Mouse (Mus musculus): ENCODE results near the gene Cyp27b1. TPM values are rescaled to one million over a fixed set of nuclear protein-coding genes. Genes with fewer than 3 reads are reported as not detected.
"Not testable (repeated sequence)": the region's sequence is repeated elsewhere in the genome, so short reads cannot be mapped to it uniquely, and the experiment has no call there.

Cyp27b1 gene
- polyA plus RNA-seq, 1 experiment from 2014 or later, result 0.09 TPM

DNA sequence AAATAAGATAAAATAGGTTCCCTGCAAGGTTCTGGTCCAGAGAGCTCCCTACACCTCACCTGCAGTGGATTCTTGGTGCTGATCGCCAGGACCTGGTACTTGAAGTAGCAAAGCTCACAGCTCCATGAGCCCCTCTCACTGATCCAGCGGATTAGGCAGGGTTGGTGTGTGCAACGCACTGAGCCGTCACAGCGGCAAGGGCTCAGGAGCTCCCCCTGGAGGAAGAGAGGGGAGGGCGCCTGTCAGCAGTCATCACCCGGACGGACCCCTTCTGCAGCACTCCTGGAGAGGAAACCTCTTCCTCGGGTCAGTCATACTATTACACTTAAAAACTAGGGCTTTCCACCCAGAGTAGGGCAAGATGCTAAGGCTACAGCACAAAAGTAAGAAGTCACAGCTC, 10.1 kb downstream of the Cyp27b1 start:
- H3K27ac ChIP-seq (ENCODE audit: low read depth, low read length), result no peak overlapping the region

DNA sequence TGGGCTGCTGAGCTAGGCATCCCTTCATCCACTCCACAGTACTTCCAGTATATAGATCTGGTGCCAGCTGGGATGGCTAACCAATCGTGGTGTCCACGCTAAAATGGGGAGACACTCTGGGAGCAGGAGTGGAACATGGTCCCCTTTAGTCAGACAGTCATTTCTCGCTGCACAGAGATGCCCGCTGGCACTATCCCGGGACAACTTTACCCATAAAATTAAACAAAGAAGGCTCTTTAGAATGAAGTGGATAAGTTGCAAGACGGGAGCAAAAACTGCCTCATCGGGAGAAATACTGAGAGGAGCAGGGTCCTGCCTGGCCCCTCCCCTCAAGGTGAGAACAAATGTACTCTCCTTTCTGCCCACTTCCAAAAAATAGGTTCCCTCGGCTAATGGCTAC, 10.7 kb downstream of the Cyp27b1 start:
- H3K4me1 ChIP-seq (ENCODE audit: control insufficient read depth, insufficient read depth, low read length), result peaks cover 12% of the 10 kb centered on the region
- no peak for ATAC-seq (ENCODE audit: insufficient read depth, low FRiP score, low TSS enrichment)
- H3K36me3 ChIP-seq (ENCODE audit: control insufficient read depth, insufficient read depth, low read length), result 0 out of 2 replicates have a peak, but pooled peaks cover 2% of the 10 kb centered on the region
- H3K9ac ChIP-seq (ENCODE audit: low read length), result peak overlapping the region; percentile 86; the same call in 1 of the 2 replicates
- peak overlapping the region; percentile 92 for H3K4me3 ChIP-seq (ENCODE audit: low read depth, low read length)
- H3K27ac ChIP-seq (ENCODE audit: low read depth, low read length), result no peak overlapping the region
- H3K9me3 ChIP-seq (ENCODE audit: control insufficient read depth, low read length), result no peaks in the 10 kb centered on the region
- H3K27me3 ChIP-seq (ENCODE audit: control insufficient read depth, insufficient read depth, low read length), result peaks cover 6% of the 10 kb centered on the region; the same call in 1 of the 2 replicates
- no peak for DNase-seq (ENCODE audit: low spot score)
- whole genome bisulfite sequencing, result 7% methylated on average over 8 of the region's 8 CpGs
- peak overlapping the region; percentile 97 for H3K4me2 ChIP-seq (ENCODE audit: low read depth)

More for the DNA sequence above, 10.1 kb downstream of the Cyp27b1 start:
- Histone ChIP-seq H3K36me3 (ENCODE audit: control insufficient read depth, insufficient read depth, low read length) (0 out of 2 replicates have a peak, but pooled peaks cover 2% of the 10 kb centered on the region), H3K27me3 (ENCODE audit: control insufficient read depth, insufficient read depth, low read length) (peaks cover 6% of the 10 kb centered on the region; the same call in 1 of the 2 replicates), H3K9ac (ENCODE audit: low read length) (peak overlapping the region; percentile 86; the same call in 1 of the 2 replicates), H3K4me1 (ENCODE audit: control insufficient read depth, insufficient read depth, low read length) (peaks cover 12% of the 10 kb centered on the region), H3K4me3 (ENCODE audit: low read depth, low read length) (peak overlapping the region; percentile 92), H3K4me2 (ENCODE audit: low read depth) (peak overlapping the region; percentile 97), H3K9me3 (ENCODE audit: control insufficient read depth, low read length) (no peaks in the 10 kb centered on the region)
- peak; percentile 81 for DNase-seq (ENCODE audit: low spot score)
- 1% methylated on average over 9 of the region's 9 CpGs for WGBS
- peak; percentile 11; the same call in 1 of the 2 replicates for ATAC-seq (ENCODE audit: insufficient read depth, low FRiP score, low TSS enrichment)

- DNase-seq (ENCODE audit: low spot score), result peak; percentile 55
- Histone ChIP-seq H3K4me3 (ENCODE audit: low read depth, low read length) (peak overlapping the region; percentile 92), H3K4me2 (ENCODE audit: low read depth) (peak overlapping the region; percentile 97), H3K27ac (ENCODE audit: low read depth, low read length) (peak overlapping the region; percentile 90), H3K9me3 (ENCODE audit: control insufficient read depth, low read length) (no peaks in the 10 kb centered on the region), H3K27me3 (ENCODE audit: control insufficient read depth, insufficient read depth, low read length) (peaks cover 6% of the 10 kb centered on the region; the same call in 1 of the 2 replicates), H3K9ac (ENCODE audit: low read length) (peak overlapping the region; percentile 86), H3K36me3 (ENCODE audit: control insufficient read depth, insufficient read depth, low read length) (0 out of 2 replicates have a peak, but pooled peaks cover 2% of the 10 kb centered on the region), H3K4me1 (ENCODE audit: control insufficient read depth, insufficient read depth, low read length) (peaks cover 12% of the 10 kb centered on the region)
- WGBS, result under 1% methylated on average over 54 of the region's 92 CpGs
- ATAC-seq (ENCODE audit: insufficient read depth, low FRiP score, low TSS enrichment), result 0 out of 2 replicates have a peak, but pooled peaks have one; percentile 1
These were observed 11.3 kb downstream of the Cyp27b1 start for GRCm38 (mm10) chr10:127059174-127059967.

- no peaks in the 10 kb centered on the region for H3K9me3 ChIP-seq (ENCODE audit: control insufficient read depth, low read length)
- peak within 1 kb of the TSS; percentile 92 for H3K4me3 ChIP-seq (ENCODE audit: low read depth, low read length)
- peak; percentile 5; the same call in 1 of the 2 replicates for ATAC-seq (ENCODE audit: insufficient read depth, low FRiP score, low TSS enrichment)
- under 1% methylated on average over 28 of the region's 72 CpGs for WGBS
- peak within 1 kb of the TSS; percentile 97 for H3K4me2 ChIP-seq (ENCODE audit: low read depth)
- H3K9ac ChIP-seq (ENCODE audit: low read length), result peak within 1 kb of the TSS; percentile 86
- H3K36me3 ChIP-seq (ENCODE audit: control insufficient read depth, insufficient read depth, low read length), result peaks cover 7% of the 10 kb centered on the region; the same call in 1 of the 2 replicates
- DNase-seq (ENCODE audit: low spot score), result peak; percentile 79
- peaks cover 6% of the 10 kb centered on the region; the same call in 1 of the 2 replicates for H3K27me3 ChIP-seq (ENCODE audit: control insufficient read depth, insufficient read depth, low read length)
- peak within 1 kb of the TSS; percentile 90 for H3K27ac ChIP-seq (ENCODE audit: low read depth, low read length)
- H3K4me1 ChIP-seq (ENCODE audit: control insufficient read depth, insufficient read depth, low read length), result peaks cover 12% of the 10 kb centered on the region
These were observed 12.2 kb downstream of the Cyp27b1 start, which contains the start of gene March9 for GRCm38 (mm10) chr10:127059968-127060916. Gene March9 (minus strand): TSS chr10:127060184.

- Histone ChIP-seq H3K9ac (ENCODE audit: low read length) (peak overlapping the region; percentile 86; the same call in 1 of the 2 replicates), H3K4me3 (ENCODE audit: low read depth, low read length) (peak overlapping the region; percentile 92; the same call in 1 of the 2 replicates), H3K4me1 (ENCODE audit: control insufficient read depth, insufficient read depth, low read length) (peaks cover 12% of the 10 kb centered on the region), H3K27me3 (ENCODE audit: control insufficient read depth, insufficient read depth, low read length) (peaks cover 6% of the 10 kb centered on the region; the same call in 1 of the 2 replicates), H3K9me3 (ENCODE audit: control insufficient read depth, low read length) (no peaks in the 10 kb centered on the region), H3K36me3 (ENCODE audit: control insufficient read depth, insufficient read depth, low read length) (peaks cover 13% of the 10 kb centered on the region), H3K4me2 (ENCODE audit: low read depth) (peak overlapping the region; percentile 97; the same call in 1 of the 2 replicates), H3K27ac (ENCODE audit: low read depth, low read length) (peak overlapping the region; percentile 90; the same call in 1 of the 2 replicates)
- DNase-seq (ENCODE audit: low spot score) (no peak), ATAC-seq (ENCODE audit: insufficient read depth, low FRiP score, low TSS enrichment) (no peak)
- 31% methylated on average over 5 of the region's 5 CpGs for WGBS
These were observed 13.0 kb downstream of the Cyp27b1 start for GRCm38 (mm10) chr10:127061085-127061484.

- Histone ChIP-seq H3K9me3 (ENCODE audit: control insufficient read depth, low read length) (no peaks in the 10 kb centered on the region), H3K4me1 (ENCODE audit: control insufficient read depth, insufficient read depth, low read length) (peaks cover 12% of the 10 kb centered on the region), H3K4me2 (ENCODE audit: low read depth) (no peak overlapping the region), H3K36me3 (ENCODE audit: control insufficient read depth, insufficient read depth, low read length) (peaks cover 16% of the 10 kb centered on the region), H3K4me3 (ENCODE audit: low read depth, low read length) (no peak overlapping the region), H3K27ac (ENCODE audit: low read depth, low read length) (no peak overlapping the region), H3K27me3 (ENCODE audit: control insufficient read depth, insufficient read depth, low read length) (peaks cover 6% of the 10 kb centered on the region; the same call in 1 of the 2 replicates), H3K9ac (ENCODE audit: low read length) (no peak overlapping the region)
- WGBS, result 81% methylated on average over 2 of the region's 2 CpGs
- ATAC-seq (ENCODE audit: insufficient read depth, low FRiP score, low TSS enrichment), result no peak
- DNase-seq (ENCODE audit: low spot score), result no peak
These were observed 13.5 kb downstream of the Cyp27b1 start for GRCm38 (mm10) chr10:127061513-127061912.

- 80% methylated on average over 4 of the region's 4 CpGs for WGBS
- Histone ChIP-seq H3K36me3 (ENCODE audit: control insufficient read depth, insufficient read depth, low read length) (peaks cover 22% of the 10 kb centered on the region), H3K4me1 (ENCODE audit: control insufficient read depth, insufficient read depth, low read length) (peaks cover 12% of the 10 kb centered on the region)
- ATAC-seq (ENCODE audit: insufficient read depth, low FRiP score, low TSS enrichment); H3K4me2 ChIP-seq (ENCODE audit: low read depth); H3K27ac ChIP-seq (ENCODE audit: low read depth, low read length); H3K9ac ChIP-seq (ENCODE audit: low read length); H3K9me3 ChIP-seq (ENCODE audit: control insufficient read depth, low read length); H3K4me3 ChIP-seq (ENCODE audit: low read depth, low read length); H3K27me3 ChIP-seq (ENCODE audit: control insufficient read depth, insufficient read depth, low read length); DNase-seq (ENCODE audit: low spot score): not testable (repeated sequence)
These were observed 14.1 kb downstream of the Cyp27b1 start for GRCm38 (mm10) chr10:127062101-127062500.

DNA sequence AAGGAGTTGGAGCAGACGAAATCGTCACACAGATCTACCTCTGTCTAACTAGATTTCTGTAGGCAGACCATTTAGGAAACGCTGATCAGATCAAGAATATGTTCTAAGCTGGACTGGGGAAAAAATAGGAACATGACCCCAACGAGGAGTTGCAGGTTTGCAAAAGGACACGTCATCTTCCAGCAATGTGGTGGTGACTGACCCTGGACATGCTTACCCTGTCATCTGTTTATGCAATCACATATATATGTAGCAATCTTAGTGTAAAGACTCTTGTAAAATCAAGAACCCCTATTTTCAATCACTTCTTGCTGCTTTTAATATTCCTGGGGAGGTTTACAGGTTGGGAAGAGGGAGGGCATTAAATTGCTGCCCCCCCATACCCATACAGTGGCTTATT, 14.5 kb downstream of the Cyp27b1 start:
- no peak for ATAC-seq (ENCODE audit: insufficient read depth, low FRiP score, low TSS enrichment)
- Histone ChIP-seq H3K27me3 (ENCODE audit: control insufficient read depth, insufficient read depth, low read length) (peaks cover 6% of the 10 kb centered on the region; the same call in 1 of the 2 replicates), H3K27ac (ENCODE audit: low read depth, low read length) (no peak overlapping the region), H3K9me3 (ENCODE audit: control insufficient read depth, low read length) (no peaks in the 10 kb centered on the region), H3K4me1 (ENCODE audit: control insufficient read depth, insufficient read depth, low read length) (peaks cover 12% of the 10 kb centered on the region), H3K4me3 (ENCODE audit: low read depth, low read length) (no peak overlapping the region), H3K36me3 (ENCODE audit: control insufficient read depth, insufficient read depth, low read length) (peaks cover 26% of the 10 kb centered on the region), H3K9ac (ENCODE audit: low read length) (no peak overlapping the region), H3K4me2 (ENCODE audit: low read depth) (no peak overlapping the region)
- WGBS, result 80% methylated on average over 5 of the region's 5 CpGs
- DNase-seq (ENCODE audit: low spot score), result no peak
